Mouse (Mus musculus) left cerebral cortex, adult 6 months (tissue): Measurements from ENCODE around the gene Wdr26. TPM values are rescaled to one million over a fixed set of nuclear protein-coding genes. Genes with fewer than 3 reads are reported as not detected.

Source experiments
- long read RNA-seq, 2 experiments: library from polyadenylated mRNA; unstranded; transcript quantifications; one replicate each; pipeline ENCODE4 v2.0.0; 2019 to 2020
- polyA plus RNA-seq: library from polyadenylated mRNA; unstranded; fragments of <200 nt; fragmentation: Nextera tagmentation; gene quantifications from 2 replicates; pipeline ENCODE4 v1.2.3, GENCODE M21; 2021

The Wdr26 gene
- polyA plus RNA-seq: 7.1 and 11.5 TPM in 2 replicates
- long read RNA-seq, experiment 1, full-length matches to known transcripts: 7 of 40 reads
- long read RNA-seq, experiment 1, partial matches to known transcripts: 8 of 40 reads
- long read RNA-seq, experiment 1, other reads (novel, unspliced or antisense): 25 of 40 reads
- long read RNA-seq, experiment 2, full-length matches to known transcripts: 2 of 49 reads
- long read RNA-seq, experiment 2, partial matches to known transcripts: 21 of 49 reads
- long read RNA-seq, experiment 2, other reads (novel, unspliced or antisense): 26 of 49 reads

DNA sequence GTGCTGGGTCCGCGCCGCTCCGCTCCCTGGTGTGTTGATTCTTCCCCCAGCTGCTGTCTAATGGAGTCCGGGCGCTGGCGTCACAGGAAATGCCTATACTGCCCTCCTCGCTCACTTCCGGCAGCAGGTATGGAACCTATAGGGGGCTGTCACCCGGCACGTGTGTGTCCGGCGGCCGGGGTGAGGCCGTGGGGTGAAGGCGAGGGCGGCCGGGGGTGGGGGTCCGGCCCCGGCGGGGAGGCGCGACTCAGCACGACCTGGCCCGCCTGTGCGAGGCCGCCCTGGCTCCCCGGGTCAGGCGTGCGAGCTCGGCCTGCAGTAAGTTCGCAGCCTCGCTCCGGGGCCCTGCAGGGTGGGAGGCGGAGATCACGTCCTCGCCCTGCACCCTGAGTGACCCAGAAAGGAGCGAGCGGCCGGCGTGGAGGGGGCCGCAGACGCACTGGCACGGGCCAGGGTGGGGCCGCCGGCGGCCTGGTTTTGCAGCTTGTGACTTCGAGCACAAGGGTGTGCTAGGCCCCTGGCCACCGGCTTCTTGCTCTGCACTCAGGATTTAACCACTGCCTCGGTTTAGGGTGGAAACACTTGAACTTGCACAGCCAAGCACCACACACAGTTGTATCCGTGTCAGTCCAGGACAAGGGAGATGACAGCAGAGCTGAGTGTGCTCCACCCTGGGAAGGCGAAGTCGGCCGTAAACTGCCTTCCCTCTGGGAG lies at the start of gene Wdr26:
Wdr26 (minus strand) TSS at position 82 of the 714 bp plus-strand sequence.

DNA sequence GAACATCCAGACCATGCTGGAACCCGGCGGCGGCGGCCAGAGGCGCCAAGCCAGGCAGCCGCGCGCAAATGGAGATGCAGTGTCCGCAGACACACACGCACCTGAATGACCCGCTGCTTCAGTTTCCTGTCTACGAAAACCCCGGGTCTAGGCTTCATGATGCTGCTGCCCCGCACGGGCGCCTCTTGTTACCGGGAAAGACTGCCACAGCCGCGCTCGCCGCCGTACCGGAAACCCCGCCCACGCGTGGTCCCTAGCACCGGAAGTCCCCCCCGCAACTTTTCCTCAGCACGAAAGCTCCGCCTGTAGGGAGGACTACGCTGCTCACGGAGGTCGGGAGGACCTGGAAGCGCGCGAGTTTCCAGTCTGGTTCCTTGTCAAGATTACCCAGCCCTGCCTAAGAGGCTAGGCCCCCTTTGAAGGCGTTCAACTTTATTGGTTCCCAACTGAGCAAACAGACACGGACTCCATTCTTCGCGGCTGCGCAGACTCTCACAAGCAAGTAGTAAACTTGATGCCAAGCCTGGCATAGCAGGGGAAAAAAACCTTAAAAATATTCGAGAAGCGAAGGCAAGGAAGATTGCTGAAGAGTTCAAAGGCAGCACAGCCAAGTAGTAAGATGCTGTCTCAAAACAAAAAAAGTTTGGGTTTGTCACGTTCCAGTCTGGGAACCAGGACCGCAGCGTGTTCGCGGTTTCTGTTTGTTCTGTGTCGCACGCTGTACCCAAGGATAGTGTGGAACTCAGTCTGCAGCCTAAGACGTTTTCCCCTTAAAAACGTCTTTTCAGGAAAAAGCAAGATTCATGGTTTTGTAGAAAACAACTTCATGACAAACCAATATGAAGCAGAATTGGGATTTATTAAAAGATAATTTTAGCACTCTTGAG lies 67.6 kb downstream of the Wdr26 start, which contains the start of the genes Nvl and Cnih4:
Nvl (minus strand) TSS at position 255 of the 887 bp plus-strand sequence.
Cnih4 (plus strand) TSS at position 744 of the 887 bp plus-strand sequence.

Other genes starting within 250 kb of the Wdr26 start
- 15.9 and 21.4 TPM in 2 replicates for gene Ephx1, start 191.1 kb downstream of the Wdr26 start, polyA plus RNA-seq
- gene 9130409I23Rik, start 160.8 kb downstream of the Wdr26 start, polyA plus RNA-seq: not detected in 2 replicates
- gene Nvl, start 67.8 kb downstream of the Wdr26 start, polyA plus RNA-seq: 6.7 and 12.6 TPM in 2 replicates
- 47.2 and 53.3 TPM in 2 replicates for gene Cnih4, start 67.3 kb downstream of the Wdr26 start, polyA plus RNA-seq
- 52.4 and 66.9 TPM in 2 replicates for gene Cnih3, start 140.6 kb upstream of the Wdr26 start, polyA plus RNA-seq